Mouse (Mus musculus): ENCODE data around the gene Rpl7a. TPM values are rescaled to one million over a fixed set of nuclear protein-coding genes. Genes with fewer than 3 reads are reported as not detected.

Gene Rpl7a
- polyA plus RNA-seq, 1 experiment from 2014 or later: 614 TPM

- 57% methylated on average over 1 of the region's 1 CpGs for WGBS
- ATAC-seq (ENCODE audit: borderline replicate concordance, extremely low read depth, low FRiP score, low TSS enrichment): no peak
Observed at GRCm38 (mm10) chr2:26936425-26936824, 25.9 kb downstream of the Rpl7a start.

GRCm38 (mm10) chr2:26941539-26941938 lies 31.0 kb downstream of the Rpl7a start:
- Histone ChIP-seq H3K4me2 (no peak overlapping the region), H3K9me3 (no peaks in the 10 kb centered on the region), H3K27ac (no peak overlapping the region), H3K4me1 (no peaks in the 10 kb centered on the region), H3K27me3 (no peaks in the 10 kb centered on the region), H3K9ac (no peak overlapping the region), H3K36me3 (no peaks in the 10 kb centered on the region), H3K4me3 (no peak overlapping the region)
- WGBS: 36% methylated on average over 5 of the region's 5 CpGs
- ATAC-seq (ENCODE audit: borderline replicate concordance, extremely low read depth, low FRiP score, low TSS enrichment): no peak

More at GRCm38 (mm10) chr2:26936425-26936824, 25.9 kb downstream of the Rpl7a start:
- no peak overlapping the region for H3K9ac ChIP-seq
- H3K27me3 ChIP-seq: no peaks in the 10 kb centered on the region
- H3K4me2 ChIP-seq: no peak overlapping the region
- peaks cover 11% of the 10 kb centered on the region for H3K4me1 ChIP-seq
- no peaks in the 10 kb centered on the region for H3K9me3 ChIP-seq
- no peak overlapping the region for H3K27ac ChIP-seq
- H3K36me3 ChIP-seq: no peaks in the 10 kb centered on the region
- H3K4me3 ChIP-seq: no peak overlapping the region

GRCm38 (mm10) chr2:26943253-26943652 lies 32.7 kb downstream of the Rpl7a start:
- Histone ChIP-seq H3K27me3 (no peaks in the 10 kb centered on the region), H3K4me3 (no peak overlapping the region), H3K4me2 (no peak overlapping the region), H3K27ac (no peak overlapping the region), H3K9me3 (no peaks in the 10 kb centered on the region), H3K4me1 (no peaks in the 10 kb centered on the region), H3K9ac (no peak overlapping the region), H3K36me3 (0 out of 2 replicates have a peak, but pooled peaks cover 4% of the 10 kb centered on the region)
- ATAC-seq (ENCODE audit: borderline replicate concordance, extremely low read depth, low FRiP score, low TSS enrichment): no peak
- 72% methylated on average over 3 of the region's 3 CpGs for WGBS

GRCm38 (mm10) chr2:26950411-26950810 lies 39.8 kb downstream of the Rpl7a start:
- Histone ChIP-seq H3K27me3 (no peaks in the 10 kb centered on the region), H3K27ac (no peak overlapping the region), H3K9me3 (no peaks in the 10 kb centered on the region), H3K4me1 (no peaks in the 10 kb centered on the region), H3K36me3 (peaks cover 39% of the 10 kb centered on the region), H3K4me2 (no peak overlapping the region), H3K4me3 (no peak overlapping the region), H3K9ac (no peak overlapping the region)
- no peak for ATAC-seq (ENCODE audit: borderline replicate concordance, extremely low read depth, low FRiP score, low TSS enrichment)
- WGBS: 79% methylated on average over 2 of the region's 2 CpGs

- Histone ChIP-seq H3K27ac (no peak overlapping the region), H3K4me3 (no peak overlapping the region), H3K4me2 (no peak overlapping the region), H3K27me3 (no peaks in the 10 kb centered on the region), H3K9me3 (no peaks in the 10 kb centered on the region), H3K9ac (no peak overlapping the region), H3K4me1 (no peaks in the 10 kb centered on the region), H3K36me3 (peaks cover 49% of the 10 kb centered on the region)
- no peak for ATAC-seq (ENCODE audit: borderline replicate concordance, extremely low read depth, low FRiP score, low TSS enrichment)
- WGBS: 88% methylated on average over 8 of the region's 8 CpGs
Observed at GRCm38 (mm10) chr2:26951346-26951905, 40.9 kb downstream of the Rpl7a start.

GRCm38 (mm10) chr2:26952193-26952592 lies 41.6 kb downstream of the Rpl7a start:
- H3K27me3 ChIP-seq: no peaks in the 10 kb centered on the region
- 91% methylated on average over 4 of the region's 4 CpGs for WGBS
- ATAC-seq (ENCODE audit: borderline replicate concordance, extremely low read depth, low FRiP score, low TSS enrichment): no peak
- H3K9ac ChIP-seq: no peak overlapping the region
- H3K4me2 ChIP-seq: no peak overlapping the region
- H3K36me3 ChIP-seq: peaks cover 57% of the 10 kb centered on the region
- no peaks in the 10 kb centered on the region for H3K4me1 ChIP-seq
- H3K4me3 ChIP-seq: no peak overlapping the region
- no peaks in the 10 kb centered on the region for H3K9me3 ChIP-seq
- no peak overlapping the region for H3K27ac ChIP-seq

GRCm38 (mm10) chr2:26952866-26953265 lies 42.3 kb downstream of the Rpl7a start:
- Histone ChIP-seq H3K36me3 (peaks cover 61% of the 10 kb centered on the region), H3K9me3 (no peaks in the 10 kb centered on the region), H3K27me3 (no peaks in the 10 kb centered on the region), H3K27ac (no peak overlapping the region), H3K4me3 (no peak overlapping the region), H3K9ac (no peak overlapping the region), H3K4me2 (no peak overlapping the region), H3K4me1 (no peaks in the 10 kb centered on the region)
- ATAC-seq (ENCODE audit: borderline replicate concordance, extremely low read depth, low FRiP score, low TSS enrichment): no peak
- WGBS: 90% methylated on average over 8 of the region's 8 CpGs

GRCm38 (mm10) chr2:26954735-26955395 lies 44.3 kb downstream of the Rpl7a start:
- no peak overlapping the region for H3K27ac ChIP-seq
- H3K27me3 ChIP-seq: no peaks in the 10 kb centered on the region
- no peaks in the 10 kb centered on the region for H3K4me1 ChIP-seq
- no peak overlapping the region for H3K4me3 ChIP-seq
- H3K9me3 ChIP-seq: no peaks in the 10 kb centered on the region
- no peak overlapping the region for H3K4me2 ChIP-seq
- H3K36me3 ChIP-seq: peaks cover 76% of the 10 kb centered on the region
- WGBS: 91% methylated on average over 2 of the region's 2 CpGs
- ATAC-seq (ENCODE audit: borderline replicate concordance, extremely low read depth, low FRiP score, low TSS enrichment): no peak
- H3K9ac ChIP-seq: no peak overlapping the region

GRCm38 (mm10) chr2:26956811-26957487 lies 46.4 kb downstream of the Rpl7a start:
- Histone ChIP-seq H3K4me2 (no peak overlapping the region), H3K36me3 (peaks cover 84% of the 10 kb centered on the region), H3K4me3 (no peak overlapping the region), H3K9me3 (no peaks in the 10 kb centered on the region), H3K4me1 (peaks cover 5% of the 10 kb centered on the region; the same call in 1 of the 2 replicates), H3K9ac (no peak overlapping the region), H3K27ac (no peak overlapping the region), H3K27me3 (no peaks in the 10 kb centered on the region)
- ATAC-seq (ENCODE audit: borderline replicate concordance, extremely low read depth, low FRiP score, low TSS enrichment): no peak
- WGBS: 89% methylated on average over 12 of the region's 12 CpGs

GRCm38 (mm10) chr2:26957488-26957859 lies 46.9 kb downstream of the Rpl7a start:
- peaks cover 9% of the 10 kb centered on the region; the same call in 1 of the 2 replicates for H3K4me1 ChIP-seq
- H3K9me3 ChIP-seq: no peaks in the 10 kb centered on the region
- no peak overlapping the region for H3K4me2 ChIP-seq
- peaks cover 86% of the 10 kb centered on the region for H3K36me3 ChIP-seq
- 86% methylated on average over 2 of the region's 2 CpGs for WGBS
- H3K27me3 ChIP-seq: no peaks in the 10 kb centered on the region
- no peak overlapping the region for H3K4me3 ChIP-seq
- H3K9ac ChIP-seq: no peak overlapping the region
- H3K27ac ChIP-seq: no peak overlapping the region
- ATAC-seq (ENCODE audit: borderline replicate concordance, extremely low read depth, low FRiP score, low TSS enrichment): no peak

- H3K4me3 ChIP-seq: no peak overlapping the region
- WGBS: 63% methylated on average over 4 of the region's 4 CpGs
- no peaks in the 10 kb centered on the region for H3K9me3 ChIP-seq
- H3K4me1 ChIP-seq: peaks cover 24% of the 10 kb centered on the region
- H3K4me2 ChIP-seq: no peak overlapping the region
- no peaks in the 10 kb centered on the region for H3K27me3 ChIP-seq
- H3K9ac ChIP-seq: no peak overlapping the region
- peaks cover 56% of the 10 kb centered on the region for H3K36me3 ChIP-seq
- H3K27ac ChIP-seq: no peak overlapping the region
- ATAC-seq (ENCODE audit: borderline replicate concordance, extremely low read depth, low FRiP score, low TSS enrichment): no peak
Observed at GRCm38 (mm10) chr2:26960756-26961155, 50.2 kb downstream of the Rpl7a start.
